Mouse (Mus musculus) v-Abl transformed pro-B cells (cell line): ENCODE data around the gene Klf4.

Experiments used
- in situ Hi-C, 2 experiments: fragments of 400-800 bp; cut with MboI; formaldehyde crosslinking; loops; one replicate each; pipeline ENCODE4 v1.15.1; 2025; ENCODE audit not compliant: unreplicated experiment in 2 of 2

Gene Klf4

DNA sequence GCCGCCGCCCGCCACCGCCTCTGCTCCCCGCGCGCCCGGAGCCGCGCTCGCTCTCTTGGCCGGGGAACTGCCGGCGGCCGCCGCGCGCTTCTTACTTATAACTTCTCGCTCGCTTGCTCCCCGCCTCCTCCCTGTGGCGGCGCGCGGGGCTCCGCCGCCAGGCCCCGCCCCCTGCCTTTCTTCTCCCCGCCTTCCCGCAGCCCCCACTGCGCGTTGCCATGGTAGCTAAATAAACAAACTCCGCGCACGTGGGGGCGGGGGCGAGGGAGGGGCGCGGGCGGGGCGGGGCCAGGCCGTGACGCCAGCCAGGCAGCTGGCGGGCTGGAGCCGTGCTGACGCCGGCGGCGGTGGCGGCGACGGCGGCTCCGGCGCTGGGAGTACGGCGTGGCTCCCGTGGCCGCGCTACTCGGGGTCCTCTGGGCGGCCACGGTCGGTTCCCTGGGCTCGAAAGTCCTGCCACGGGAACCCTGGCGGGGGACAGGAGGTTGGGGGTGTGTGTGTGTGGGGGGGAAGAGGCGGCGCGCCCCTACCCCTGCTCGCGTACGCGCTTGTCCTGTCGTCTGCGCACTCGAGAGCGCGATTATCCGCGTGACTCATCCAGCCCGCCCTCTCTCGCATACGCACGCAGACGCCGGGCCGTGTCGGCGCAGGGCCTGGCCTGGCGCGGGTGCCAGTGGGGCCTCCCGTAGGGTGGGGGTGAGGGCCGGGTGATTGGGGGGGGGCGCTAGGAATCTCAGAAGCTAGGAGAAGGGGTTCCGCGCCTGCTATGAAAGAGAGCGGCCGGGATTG lies at the start of gene Klf4:
TSS of gene Klf4 (minus strand) at position 60 of the 789 bp plus-strand sequence.
- in situ Hi-C loops: loop anchor here in 1 of 2 experiments (10.0 kb wide), 1 partner anchor 292 kb away; no protein-coding TSS in a partner anchor

- in situ Hi-C loops: no loop called here
Measured at GRCm38 (mm10) chr4:55571432-55571831, 39.2 kb upstream of the Klf4 start.

GRCm38 (mm10) chr4:55567986-55568385 lies 35.7 kb upstream of the Klf4 start:
- in situ Hi-C loops: no loop called here

DNA sequence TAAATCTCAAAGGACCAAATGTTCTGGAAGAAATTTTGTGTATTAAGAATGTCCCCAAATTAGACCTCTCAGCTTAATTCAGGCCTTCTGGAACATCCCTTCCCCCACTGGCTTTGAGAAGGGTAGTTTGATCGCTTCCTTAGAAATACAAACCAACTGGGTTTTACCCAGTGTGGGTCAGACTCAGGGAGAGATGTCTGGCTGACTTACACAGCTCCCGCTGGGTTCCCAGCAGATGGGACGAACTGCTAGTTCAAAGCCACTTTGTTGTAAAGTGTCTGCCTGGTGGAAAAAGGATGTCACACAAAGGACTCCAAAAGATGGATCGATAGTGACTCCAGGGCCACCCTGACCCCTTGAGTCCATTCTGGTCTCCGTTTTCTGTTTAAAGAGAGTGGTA lies 35.3 kb upstream of the Klf4 start:
- in situ Hi-C loops: no loop called here

GRCm38 (mm10) chr4:55564317-55564716 lies 32.1 kb upstream of the Klf4 start:
- in situ Hi-C loops: no loop called here

DNA sequence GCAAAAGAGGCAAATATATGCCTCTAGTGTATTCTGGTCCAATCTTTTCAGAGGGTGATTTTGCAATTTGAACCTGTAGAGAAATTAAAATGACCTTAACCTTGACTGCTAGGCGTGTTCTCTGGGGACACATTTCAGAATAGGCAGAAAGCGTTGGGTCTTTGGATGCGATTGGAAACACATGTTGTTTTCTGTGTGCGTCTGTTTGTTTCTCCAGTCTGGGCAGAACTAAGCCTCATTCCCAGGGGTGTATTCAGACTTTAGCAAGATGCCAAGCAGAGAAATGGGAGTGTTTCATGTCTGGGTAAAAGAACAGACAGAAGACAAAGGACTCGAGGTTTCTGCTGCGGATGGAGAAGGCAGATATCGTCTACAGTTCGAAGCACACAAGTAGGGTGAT lies 30.8 kb upstream of the Klf4 start:
- in situ Hi-C loops: no loop called here

DNA sequence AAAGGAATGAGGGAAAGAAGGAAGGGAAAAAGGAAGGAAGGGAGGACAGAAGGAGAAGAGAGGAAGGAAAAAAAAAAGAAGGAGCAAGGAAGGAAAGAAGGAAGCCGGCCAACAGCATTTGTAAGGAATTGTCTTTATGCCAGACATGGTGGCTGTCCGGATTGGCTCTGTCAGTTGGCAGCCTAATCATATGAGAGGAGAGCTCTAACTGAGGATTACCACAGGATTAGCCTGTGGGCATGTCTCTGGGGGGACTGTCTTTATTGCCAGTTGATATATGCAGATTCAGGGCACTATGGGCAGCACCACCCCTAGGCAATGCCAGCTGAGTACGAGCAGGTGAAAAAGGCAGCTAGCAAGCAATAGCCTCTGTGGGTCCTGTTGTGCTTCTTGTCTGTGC lies 29.8 kb upstream of the Klf4 start:
- in situ Hi-C loops: no loop called here

DNA sequence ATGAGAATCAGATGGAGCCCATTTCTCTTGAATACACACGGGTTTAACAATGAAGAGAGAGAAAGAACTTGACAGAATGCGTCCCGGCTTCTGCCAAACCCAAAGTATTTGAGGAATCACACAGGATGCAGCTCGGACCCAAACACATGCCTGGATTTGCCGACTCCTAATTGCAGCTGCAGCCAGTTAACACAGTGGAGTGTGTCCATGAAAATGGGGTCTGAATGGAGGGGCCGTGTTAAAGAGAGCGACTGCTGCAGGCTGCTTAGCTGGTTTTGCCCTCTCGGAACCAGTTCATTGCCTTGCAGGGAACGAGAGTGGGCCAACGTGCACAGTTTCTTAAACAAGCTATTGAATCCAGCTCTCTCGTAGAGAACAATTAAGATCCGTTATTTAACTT lies 14.6 kb upstream of the Klf4 start:
- in situ Hi-C loops: no loop called here

- in situ Hi-C loops: no loop called here
Measured at GRCm38 (mm10) chr4:55542753-55543152, 10.5 kb upstream of the Klf4 start.

GRCm38 (mm10) chr4:55541654-55542053 lies 9.4 kb upstream of the Klf4 start:
- in situ Hi-C loops: no loop called here

DNA sequence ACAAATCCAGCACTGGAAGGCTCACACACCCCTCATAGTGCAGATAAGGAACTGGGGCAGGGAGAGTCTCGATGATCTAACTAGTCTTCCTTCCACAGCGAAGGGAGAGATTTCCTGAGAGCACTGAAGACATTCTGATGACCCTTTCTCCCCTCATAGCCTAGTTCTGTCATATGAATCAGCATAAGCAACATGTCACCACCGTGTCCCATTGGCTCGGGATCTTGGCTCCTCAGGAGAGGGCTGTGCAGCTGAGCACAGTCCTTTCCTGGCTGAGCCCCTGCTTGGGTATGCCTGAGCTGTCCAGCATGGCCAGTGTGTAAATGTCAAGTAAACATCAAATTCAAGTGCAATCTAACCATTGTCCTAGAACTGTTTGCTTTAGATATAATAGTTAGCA lies 9.0 kb upstream of the Klf4 start:
- in situ Hi-C loops: no loop called here

GRCm38 (mm10) chr4:55535012-55535411 lies 2.7 kb upstream of the Klf4 start:
- in situ Hi-C loops: loop anchor here in 1 of 2 experiments (10.0 kb wide), 1 partner anchor 290 kb away; no protein-coding TSS in a partner anchor

DNA sequence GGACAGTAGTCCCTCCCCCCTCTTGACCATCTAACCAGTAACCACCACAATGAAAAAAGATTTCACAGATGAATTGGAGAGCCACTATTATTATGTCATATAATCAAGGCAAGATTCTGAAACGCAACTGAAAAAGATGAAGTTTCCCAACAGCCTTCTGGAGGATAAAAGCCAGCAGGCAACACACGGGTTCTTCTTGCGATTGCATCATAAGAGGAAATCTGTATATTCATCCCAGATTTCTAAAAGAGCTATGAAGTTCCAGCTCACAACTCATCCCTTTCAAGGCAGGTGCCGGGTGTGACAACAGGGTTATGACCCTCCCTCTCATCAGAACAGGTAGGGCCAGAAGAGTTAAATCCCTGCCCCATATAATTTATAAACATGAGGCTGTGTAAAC lies 2.2 kb upstream of the Klf4 start:
- in situ Hi-C loops: loop anchor here in 1 of 2 experiments (10.0 kb wide), 1 partner anchor 290 kb away; no protein-coding TSS in a partner anchor

DNA sequence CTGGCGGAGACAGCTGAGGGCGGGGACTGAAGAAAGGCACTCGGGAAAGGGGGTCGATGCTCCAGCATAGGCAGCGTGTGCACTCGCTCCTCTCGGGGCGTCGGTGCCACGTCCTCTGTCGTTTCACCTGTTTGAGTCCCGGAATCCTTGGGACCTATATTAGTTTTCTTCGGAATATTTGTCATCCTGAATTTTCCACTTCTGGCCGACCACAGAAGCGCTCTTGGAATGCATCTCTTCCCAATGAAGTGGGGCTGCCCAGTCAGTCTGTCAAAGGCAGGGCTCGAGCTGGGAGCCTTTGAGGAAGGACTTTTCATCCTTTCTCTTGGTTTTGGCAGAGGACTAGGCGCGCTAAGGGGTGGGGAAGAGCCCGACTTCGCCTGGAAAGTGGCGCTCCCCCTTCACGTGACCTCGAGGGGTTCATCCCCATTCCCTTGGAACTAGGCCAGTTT lies 1.6 kb upstream of the Klf4 start:
- in situ Hi-C loops: loop anchor here in 1 of 2 experiments (10.0 kb wide), 1 partner anchor 291 kb away; no protein-coding TSS in a partner anchor

DNA sequence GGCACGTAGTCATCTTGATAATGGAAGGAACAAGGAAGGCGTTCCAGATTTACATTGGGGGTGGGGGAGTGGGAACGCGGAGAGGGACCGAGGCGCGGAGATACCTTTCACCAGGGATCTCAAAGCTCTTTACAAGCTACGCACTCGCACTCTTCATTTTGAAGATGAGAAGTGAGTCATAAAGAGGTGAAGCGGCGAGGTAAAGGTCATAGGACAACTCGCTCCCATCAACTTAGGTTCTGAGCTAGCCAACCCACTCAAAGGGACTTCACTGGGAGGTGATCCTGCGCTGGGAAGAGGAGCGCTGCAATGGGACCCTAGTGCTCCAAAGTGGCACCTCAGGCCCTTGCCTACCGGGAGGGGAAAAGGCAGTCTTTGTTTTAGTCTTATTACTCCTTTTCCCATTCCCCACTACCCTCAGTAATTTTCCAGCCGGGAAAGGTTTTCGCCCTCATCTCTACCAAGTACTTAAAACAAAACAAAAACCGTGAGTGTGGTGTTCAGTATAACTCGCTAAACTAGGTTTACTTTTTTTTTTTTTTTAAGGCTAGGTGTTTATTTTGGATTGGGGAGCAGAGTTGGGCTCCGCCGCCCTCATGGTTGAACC lies 1.0 kb upstream of the Klf4 start:
- in situ Hi-C loops: loop anchor here in 1 of 2 experiments (10.0 kb wide), 1 partner anchor 292 kb away; no protein-coding TSS in a partner anchor

- in situ Hi-C loops: loop anchor here in 1 of 2 experiments (10.0 kb wide), 1 partner anchor 293 kb away; no protein-coding TSS in a partner anchor
Measured at GRCm38 (mm10) chr4:55531856-55532406, 335 bp downstream of the Klf4 start.

GRCm38 (mm10) chr4:55531096-55531855 lies 990 bp downstream of the Klf4 start:
- in situ Hi-C loops: loop anchor here in 1 of 2 experiments (10.0 kb wide), 1 partner anchor 294 kb away; no protein-coding TSS in a partner anchor

DNA sequence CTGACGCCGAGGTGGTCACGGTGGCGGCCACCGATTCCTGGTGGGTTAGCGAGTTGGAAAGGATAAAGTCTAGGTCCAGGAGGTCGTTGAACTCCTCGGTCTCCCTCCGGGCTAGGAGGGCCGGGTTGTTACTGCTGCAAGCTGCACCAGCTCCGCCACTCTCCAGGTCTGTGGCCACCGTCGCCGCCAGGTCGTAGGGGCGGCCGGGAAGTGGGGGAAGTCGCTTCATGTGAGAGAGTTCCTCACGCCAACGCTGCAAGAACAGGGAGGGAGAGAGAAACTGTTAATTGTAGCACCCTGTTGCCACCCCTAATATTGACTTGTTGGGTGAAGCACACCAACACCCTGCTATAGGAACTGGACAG lies 1.6 kb downstream of the Klf4 start:
- in situ Hi-C loops: loop anchor here in 1 of 2 experiments (10.0 kb wide), 1 partner anchor 294 kb away; no protein-coding TSS in a partner anchor

DNA sequence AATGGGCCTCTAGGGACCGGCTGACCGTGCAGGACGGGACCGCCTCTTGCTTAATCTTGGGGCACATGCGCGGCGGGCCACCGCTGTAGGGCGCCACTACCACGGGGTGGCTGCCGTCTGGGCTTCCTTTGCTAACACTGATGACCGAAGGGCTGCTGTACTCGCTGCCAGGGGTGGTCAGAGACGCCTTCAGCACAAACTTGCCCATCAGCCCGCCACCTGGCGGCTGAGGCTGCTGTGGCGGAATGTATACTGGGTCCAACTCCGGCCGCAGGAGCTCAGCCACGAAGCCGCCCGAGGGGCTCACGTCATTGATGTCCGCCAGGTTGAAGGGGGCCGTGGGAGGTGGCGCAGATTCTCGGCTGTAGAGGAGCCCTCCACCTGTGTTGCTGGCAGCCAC lies 2.0 kb downstream of the Klf4 start:
- in situ Hi-C loops: loop anchor here in 1 of 2 experiments (10.0 kb wide), 1 partner anchor 295 kb away; no protein-coding TSS in a partner anchor

- in situ Hi-C loops: loop anchor here (5.0 to 10.0 kb wide), 3 partner anchors 296 to 1146 kb away; no protein-coding TSS in a partner anchor
Measured at GRCm38 (mm10) chr4:55528404-55528803, 3.9 kb downstream of the Klf4 start.
